Mouse (Mus musculus): ENCODE results near the gene Zfp282.
A peak's percentile ranks its signal among the peaks of the same experiment; 100 is the strongest.
"Not testable (repeated sequence)": the region's sequence is repeated elsewhere in the genome, so short reads cannot be mapped to it uniquely, and the experiment has no call there.

Zfp282 gene

DNA sequence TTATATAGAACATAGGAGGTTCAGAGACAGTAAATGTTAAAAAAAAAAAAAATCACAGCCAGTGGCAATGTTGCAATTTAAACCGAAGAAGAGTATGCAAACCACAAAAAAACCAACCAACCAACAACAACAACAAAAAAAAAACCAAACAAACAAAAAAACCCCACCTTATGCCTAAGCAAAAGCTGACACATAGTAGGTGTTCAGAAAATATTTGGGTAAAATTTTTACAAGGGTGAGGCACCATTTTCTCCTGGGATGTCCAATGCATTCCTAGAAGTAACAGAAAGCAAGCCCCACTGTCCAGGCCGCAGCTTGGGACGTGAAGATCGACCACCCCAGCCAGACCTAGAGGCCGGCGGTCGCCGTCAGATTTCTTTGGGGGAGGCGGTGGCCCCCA is at the start of gene Zfp282:
Zfp282 (plus strand) TSS at position 147 of the 400 bp plus-strand sequence.
- DNase-seq (ENCODE audit: low read depth, low spot score), result no peak

DNA sequence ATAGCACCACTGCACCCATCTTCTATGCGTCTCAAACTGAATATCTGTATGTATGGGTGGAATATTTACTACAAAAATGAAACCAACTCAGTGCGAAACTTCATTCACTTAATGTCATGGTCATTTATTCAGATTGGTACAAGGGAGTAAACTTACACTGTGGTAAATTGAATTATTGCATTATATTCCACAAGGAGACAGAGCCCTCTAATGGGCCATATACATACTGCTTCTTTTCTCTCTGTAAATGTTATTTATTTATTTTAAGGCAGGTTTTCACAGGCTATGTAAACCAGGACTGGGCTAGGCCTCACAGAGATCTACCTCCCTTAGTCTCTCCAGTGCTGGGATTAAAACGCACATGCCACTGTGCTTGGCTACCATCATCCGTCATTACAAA is 49.5 kb upstream of the Zfp282 start:
- no peak for DNase-seq (ENCODE audit: low read depth, low spot score)

GRCm38 (mm10) chr6:47828950-47829349 is 48.1 kb upstream of the Zfp282 start:
- DNase-seq (ENCODE audit: low read depth, low spot score), result peak; percentile 42

DNA sequence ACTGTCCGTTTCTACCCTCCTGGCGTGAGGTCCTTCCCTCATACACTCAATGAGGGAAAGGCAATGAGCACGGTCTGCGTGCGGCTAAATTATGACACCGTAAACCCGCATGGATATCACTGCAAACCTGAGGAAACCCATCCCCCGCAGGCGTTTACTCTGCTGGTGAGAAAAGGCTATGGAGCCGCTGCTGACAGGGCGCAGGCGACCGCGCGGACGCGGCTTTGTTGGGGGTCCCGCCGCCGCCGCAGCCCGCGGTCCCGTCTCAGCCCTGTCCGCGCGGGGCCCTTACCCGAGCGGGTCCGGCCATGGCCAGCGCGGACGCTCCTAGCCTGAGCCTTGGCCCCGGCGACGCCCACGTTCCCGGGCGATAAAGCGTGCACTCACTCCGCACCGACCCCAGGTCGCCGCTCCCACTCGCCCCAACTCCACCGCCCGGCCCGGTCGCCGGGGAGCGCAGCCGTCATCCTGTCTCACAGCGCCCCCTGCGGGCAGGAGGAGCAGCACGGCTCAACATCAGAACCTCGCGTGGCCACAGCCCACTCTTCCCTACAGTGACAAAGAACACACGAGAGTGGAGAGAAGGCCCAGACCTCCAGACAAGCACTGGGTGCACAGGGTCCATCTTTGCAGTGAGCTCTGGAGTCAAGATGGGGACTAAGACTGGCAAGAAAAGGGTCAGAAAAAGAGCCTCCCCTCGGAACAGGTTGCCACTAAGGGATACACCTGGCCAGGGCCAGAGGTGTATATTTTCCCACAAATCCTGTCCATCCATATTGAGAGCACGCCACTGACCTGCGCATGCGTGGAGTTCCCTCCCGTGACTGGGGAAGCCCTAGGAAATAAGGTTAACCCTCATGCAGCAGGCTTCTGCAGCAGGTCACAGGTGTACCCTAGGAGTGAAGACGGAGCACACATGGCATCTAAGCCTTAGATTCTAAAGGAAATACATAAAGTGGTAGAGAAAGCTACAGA is 46.6 kb upstream of the Zfp282 start, which contains the start of gene Zfp786:
Zfp786 (minus strand) TSS at position 764 of the 975 bp plus-strand sequence.
- DNase-seq (ENCODE audit: low read depth, low spot score), result peak; percentile 91

DNA sequence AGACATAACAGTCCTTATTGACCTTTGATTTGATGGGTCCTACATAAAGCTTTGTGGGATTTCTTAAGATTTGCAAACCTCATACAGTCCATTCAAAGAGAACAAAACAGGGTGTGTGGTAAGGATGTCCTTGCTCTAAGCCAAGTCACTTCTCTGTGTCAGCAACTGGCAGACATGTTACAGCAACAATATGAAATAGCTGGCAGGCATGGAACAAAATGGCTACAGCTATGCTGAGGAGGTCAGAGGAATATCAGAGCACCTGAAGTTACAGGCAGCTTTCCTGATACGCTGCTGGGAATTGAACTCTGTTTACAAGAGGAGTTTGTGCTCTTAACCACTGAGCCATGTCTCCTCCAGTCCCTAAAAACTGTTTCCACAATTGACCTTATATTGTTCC is 44.8 kb upstream of the Zfp282 start:
- DNase-seq (ENCODE audit: low read depth, low spot score), result no peak

- DNase-seq (ENCODE audit: low read depth, low spot score), result peak; percentile 90
Observed at GRCm38 (mm10) chr6:47835482-47835983, 41.5 kb upstream of the Zfp282 start, which contains the start of gene Zfp398. Gene Zfp398, plus strand, starts transcription at chr6:47835661.

GRCm38 (mm10) chr6:47835984-47836521 is 41.0 kb upstream of the Zfp282 start:
- DNase-seq (ENCODE audit: low read depth, low spot score), result no peak

GRCm38 (mm10) chr6:47837630-47838029 is 39.4 kb upstream of the Zfp282 start:
- DNase-seq (ENCODE audit: low read depth, low spot score), result no peak

DNA sequence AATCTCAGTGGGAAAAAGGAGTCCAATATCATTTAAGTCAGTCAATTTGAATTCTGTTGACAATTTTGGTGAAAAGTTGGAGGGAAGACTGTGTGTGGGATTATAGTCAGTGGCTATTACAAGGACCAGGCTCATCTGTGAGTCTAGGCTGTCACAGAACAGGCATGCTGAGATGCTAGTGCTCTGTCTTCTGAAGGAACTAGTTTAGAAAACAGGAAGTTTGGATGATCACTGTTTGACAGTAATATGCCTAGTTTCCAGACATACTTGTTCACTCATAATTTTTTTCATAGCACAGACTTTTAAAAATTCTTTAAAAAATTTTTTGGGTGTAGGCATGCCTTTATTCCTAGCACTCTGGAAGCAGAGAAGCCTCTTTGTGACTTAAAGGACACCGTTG is 35.9 kb upstream of the Zfp282 start:
- DNase-seq (ENCODE audit: low read depth, low spot score), result no peak

- no peak for DNase-seq (ENCODE audit: low read depth, low spot score)
Observed at GRCm38 (mm10) chr6:47841831-47842230, 35.2 kb upstream of the Zfp282 start.

GRCm38 (mm10) chr6:47842337-47842736 is 34.7 kb upstream of the Zfp282 start:
- DNase-seq (ENCODE audit: low read depth, low spot score), result no peak

DNA sequence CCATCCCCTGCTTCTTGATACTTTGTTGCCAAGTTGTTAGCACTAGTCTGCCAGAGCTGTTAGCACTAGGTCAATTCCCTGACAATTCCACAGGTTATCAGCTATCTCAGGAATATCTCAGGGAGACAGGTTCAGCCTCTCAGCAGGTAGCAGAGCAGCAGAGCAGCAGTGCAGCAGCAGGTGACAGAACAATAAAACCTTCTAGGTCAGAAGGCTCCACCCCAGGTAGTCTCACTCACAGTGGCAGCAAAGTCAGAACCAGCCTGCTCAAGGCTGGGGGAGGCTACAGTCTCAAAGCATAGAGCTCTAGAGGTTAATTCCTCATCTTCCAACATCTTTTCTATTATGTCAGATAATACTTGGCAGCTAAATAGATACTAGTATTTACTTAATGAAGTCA is 31.2 kb upstream of the Zfp282 start:
- DNase-seq (ENCODE audit: low read depth, low spot score), result no peak

DNA sequence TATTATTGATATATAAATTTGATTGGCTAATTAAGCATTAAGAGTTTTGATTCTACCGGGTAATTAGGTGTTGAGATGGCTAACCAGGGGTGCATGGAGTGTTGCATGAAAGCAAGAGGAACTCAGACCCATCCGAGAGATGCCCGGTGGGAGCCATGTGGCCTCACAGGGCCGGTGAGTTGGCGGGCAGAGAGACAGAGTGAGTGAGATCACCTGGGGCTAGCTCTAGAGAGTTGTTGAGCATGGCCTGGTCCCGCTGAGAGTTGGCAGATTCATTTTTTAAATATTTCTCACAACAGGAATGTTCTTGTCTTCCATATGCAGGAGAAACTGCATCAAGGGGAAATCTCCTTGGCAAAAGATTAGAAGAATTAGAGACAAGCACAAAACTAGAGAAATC is 19.8 kb upstream of the Zfp282 start:
- DNase-seq (ENCODE audit: low read depth, low spot score), result no peak

GRCm38 (mm10) chr6:47857729-47858128 is 19.3 kb upstream of the Zfp282 start:
- not testable (repeated sequence) for DNase-seq (ENCODE audit: low read depth, low spot score)

DNA sequence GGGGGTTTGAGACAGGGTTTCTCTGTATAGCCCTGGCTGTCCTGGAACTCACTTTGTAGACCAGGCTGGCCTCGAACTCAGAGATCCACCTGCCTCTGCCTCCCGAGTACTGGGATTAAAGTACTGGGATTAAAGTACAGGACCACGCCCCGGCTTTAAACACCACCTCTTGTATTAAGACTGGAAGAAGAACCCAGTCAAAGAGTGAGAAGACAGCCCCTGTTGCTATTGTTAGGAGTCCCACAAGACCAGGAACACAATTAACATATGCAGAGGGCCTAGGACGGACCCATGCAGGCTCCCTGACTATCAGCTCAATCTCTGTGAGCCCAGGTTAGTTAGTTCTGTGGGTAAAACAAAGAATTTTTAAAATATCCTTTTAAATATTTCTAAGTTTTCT is 4.7 kb upstream of the Zfp282 start:
- DNase-seq (ENCODE audit: low read depth, low spot score), result no peak

GRCm38 (mm10) chr6:47877461-47878132 is 593 bp downstream of the Zfp282 start:
- DNase-seq (ENCODE audit: low read depth, low spot score), result peak; percentile 81

GRCm38 (mm10) chr6:47878133-47878514 is 1.1 kb downstream of the Zfp282 start:
- no peak for DNase-seq (ENCODE audit: low read depth, low spot score)

DNA sequence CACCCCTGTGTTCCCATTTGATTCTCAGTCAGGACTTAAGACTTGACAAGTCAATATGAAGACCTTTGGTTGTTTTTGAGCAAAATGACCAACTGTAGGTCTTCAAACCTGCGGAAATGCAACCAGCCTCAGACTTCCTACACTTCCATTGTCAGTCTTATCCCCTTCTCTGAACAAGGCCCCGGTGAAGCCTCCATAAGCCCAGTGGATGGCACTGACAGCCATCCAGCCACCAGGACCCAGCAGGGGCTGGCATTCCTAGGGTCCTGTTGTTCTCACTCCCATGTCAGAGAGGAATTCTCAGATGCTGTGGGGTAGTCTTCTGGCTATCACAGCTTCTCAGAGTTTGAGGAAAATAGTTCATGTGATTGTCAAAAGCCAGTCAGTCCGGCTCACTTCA is 1.6 kb downstream of the Zfp282 start:
- no peak for DNase-seq (ENCODE audit: low read depth, low spot score)

DNA sequence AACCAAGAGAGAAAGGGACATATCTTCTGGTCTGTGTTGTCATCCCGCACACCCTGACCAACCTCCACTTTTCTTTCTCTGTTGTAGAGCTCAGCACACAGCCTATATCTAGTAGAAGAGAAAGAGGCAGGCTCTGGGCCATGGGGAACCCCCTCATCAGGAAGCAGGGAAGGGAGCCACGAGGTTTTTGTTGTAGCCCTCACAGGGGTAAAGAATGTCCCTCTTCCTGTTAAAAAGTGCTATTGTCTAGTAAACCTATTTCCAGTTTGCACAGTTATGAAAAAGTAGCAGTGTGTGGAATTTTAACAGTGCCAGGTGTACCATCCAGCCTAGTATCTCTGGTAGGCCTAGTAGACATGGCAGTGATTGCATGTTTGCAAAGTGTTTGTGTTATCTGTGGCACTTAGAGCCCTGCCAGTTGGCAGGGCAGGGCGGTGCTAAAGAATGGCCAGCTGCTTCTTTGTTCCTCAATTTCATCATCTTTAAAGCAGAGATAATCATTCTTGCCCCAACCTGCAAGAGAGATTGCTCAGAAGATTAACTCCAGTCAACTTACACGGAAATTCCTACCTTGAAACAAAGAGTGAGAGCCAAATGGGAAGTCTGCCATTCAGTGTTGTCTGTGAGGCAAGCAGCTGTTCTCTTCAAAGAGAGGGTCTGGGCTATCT is 2.2 kb downstream of the Zfp282 start:
- no peak for DNase-seq (ENCODE audit: low read depth, low spot score)

- no peak for DNase-seq (ENCODE audit: low read depth, low spot score)
Observed at GRCm38 (mm10) chr6:47880166-47880565, 3.2 kb downstream of the Zfp282 start.

GRCm38 (mm10) chr6:47888812-47889383 is 11.9 kb downstream of the Zfp282 start:
- DNase-seq (ENCODE audit: low read depth, low spot score), result no peak
